Mouse (Mus musculus) right cerebral cortex, postnatal 14 days (tissue): ENCODE data around the gene Ddx10.

Source experiments
- DNase-seq: peaks from one replicate; pipeline ENCODE4 v3.0.0; 2022

Gene Ddx10

GRCm38 (mm10) chr9:53247953-53248397 is at the start of gene Ddx10:
Ddx10 (minus strand) TSS chr9:53248053.
- DNase-seq: peak; percentile 96

GRCm38 (mm10) chr9:53292833-53293232 is 45.0 kb upstream of the Ddx10 start:
- no peak for DNase-seq

DNA sequence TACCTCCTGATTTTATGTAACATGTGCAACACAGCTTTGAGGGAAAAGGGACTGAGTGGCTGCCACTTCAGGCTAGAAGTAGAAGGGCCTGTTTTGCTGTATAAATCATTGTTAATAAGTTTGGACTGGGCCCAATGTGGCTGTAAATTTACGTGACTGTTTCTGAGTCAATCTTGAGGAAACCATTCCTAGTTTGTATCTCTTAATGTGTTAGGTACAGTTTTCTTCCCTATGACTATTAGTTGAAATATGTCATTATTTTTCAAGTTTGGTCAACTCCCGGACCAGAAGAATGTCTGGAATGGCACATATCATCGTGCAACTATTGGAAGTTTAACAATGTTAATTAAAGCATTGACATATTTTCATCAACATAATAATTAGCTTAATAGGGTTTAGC is 42.2 kb upstream of the Ddx10 start:
- no peak for DNase-seq

DNA sequence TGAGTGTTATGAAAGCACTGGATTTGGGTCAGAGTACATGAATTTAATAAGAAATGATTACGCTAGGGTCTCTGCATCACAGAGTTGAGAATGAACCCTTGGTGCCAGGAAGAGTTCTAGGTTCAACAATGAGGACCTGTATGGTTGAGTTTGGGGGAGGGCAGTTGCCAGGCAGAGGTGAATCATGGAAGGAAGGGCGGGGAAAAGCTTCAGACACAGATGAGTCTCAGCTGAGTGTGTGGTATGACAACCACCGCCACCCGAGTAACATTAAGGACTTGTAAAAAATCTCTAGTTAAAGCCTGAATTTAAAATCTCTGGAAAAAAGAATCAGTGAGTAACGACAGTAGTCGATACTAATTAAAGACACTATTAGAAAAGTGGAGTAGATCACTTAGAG is 38.9 kb upstream of the Ddx10 start:
- DNase-seq: no peak

DNA sequence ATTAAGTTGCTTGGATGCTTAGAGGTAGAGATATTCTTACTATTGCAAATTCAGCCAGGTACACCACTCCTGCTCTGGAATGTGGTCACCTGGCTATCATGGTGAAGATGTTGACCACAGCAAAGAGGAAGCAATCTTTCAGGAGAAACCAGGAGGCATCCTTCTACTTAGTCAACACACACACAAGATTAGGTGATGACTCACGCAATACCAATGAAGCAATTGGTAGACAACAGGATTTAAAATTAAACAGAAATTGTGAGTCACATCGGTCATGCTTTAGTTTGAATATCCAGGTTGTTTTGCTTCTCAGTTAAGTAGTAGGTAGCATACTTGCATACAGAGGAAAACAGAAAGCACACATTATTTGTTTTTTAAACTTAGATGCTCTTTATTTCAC is 31.1 kb upstream of the Ddx10 start:
- no peak for DNase-seq

DNA sequence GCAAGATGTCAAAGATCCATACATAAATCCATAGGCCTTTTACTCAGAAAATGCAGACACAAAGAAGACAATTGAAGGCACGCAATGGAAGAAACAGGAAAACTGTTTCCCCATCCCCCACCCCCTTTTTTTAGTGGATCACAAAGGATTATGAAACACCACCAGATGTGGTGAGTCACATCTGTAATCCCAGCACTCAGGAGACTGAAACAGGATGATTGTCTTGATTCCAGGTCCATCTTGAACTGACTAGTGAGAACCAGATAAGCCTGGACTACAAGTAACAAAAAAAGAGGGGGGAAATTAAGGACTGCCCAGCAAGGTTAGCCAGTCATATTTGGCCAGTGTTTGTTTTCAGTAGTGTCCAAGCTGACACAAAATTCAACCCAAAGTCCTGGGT is 28.5 kb upstream of the Ddx10 start:
- DNase-seq: no peak

GRCm38 (mm10) chr9:53272714-53273113 is 24.9 kb upstream of the Ddx10 start:
- no peak for DNase-seq

GRCm38 (mm10) chr9:53272207-53272606 is 24.4 kb upstream of the Ddx10 start:
- no peak for DNase-seq

- DNase-seq: no peak
Measured at GRCm38 (mm10) chr9:53271281-53272022, 23.6 kb upstream of the Ddx10 start.

DNA sequence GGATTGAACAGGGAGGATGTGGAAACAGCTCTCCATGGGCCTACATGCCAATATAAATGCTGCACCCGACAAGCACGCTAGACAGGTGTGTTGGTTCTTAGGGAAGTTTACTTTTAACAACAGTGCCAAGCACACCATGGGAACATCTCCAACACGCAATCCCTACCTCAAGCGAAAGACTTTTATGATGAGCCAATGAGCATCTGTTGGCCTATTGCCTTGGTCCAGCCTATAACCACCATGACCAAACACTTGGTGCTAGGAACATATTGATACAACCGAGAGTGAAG is 21.6 kb upstream of the Ddx10 start:
- DNase-seq: no peak

GRCm38 (mm10) chr9:53268731-53269465 is 21.0 kb upstream of the Ddx10 start:
- DNase-seq: peak; percentile 28

- DNase-seq: no peak
Measured at GRCm38 (mm10) chr9:53268036-53268435, 20.2 kb upstream of the Ddx10 start.

- DNase-seq: no peak
Measured at GRCm38 (mm10) chr9:53265589-53265988, 17.7 kb upstream of the Ddx10 start.

DNA sequence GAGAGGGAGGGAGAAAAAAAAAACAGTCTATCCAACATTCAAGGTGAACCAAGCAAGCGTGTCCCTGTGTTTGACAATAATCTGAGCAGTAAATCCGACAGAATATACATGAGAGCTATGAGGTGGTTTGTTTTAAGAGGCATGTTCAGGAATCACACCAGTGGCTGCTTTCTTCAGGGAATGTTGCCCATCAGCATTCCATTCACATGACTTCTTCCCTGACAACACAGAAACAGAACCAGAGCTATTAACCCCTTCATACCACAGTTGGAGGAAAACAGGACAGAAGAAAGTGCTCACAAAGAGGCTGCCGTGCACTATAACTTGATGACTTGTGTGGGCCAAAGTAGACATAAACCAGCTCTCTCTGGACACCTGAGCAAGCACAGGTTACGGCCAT is 16.5 kb upstream of the Ddx10 start:
- no peak for DNase-seq

DNA sequence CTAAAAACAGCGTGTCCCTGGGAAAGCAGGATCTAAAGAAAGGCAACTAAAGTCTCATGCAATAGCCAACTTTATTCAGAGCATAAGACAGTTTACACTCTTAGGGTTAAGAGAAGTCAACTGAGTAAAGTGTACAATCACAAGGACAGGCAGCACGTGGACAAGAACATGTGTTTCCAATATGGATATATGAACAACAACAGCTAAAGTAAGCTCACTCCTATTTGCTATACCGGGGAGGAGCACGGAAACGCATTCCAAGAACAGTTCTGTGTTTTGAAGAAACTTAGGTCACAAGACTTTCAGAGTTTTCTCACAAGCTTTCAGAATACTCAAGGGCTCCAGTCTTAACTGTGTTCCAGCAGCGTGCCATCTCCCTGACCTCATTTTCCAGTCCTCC is 10.3 kb upstream of the Ddx10 start:
- no peak for DNase-seq

DNA sequence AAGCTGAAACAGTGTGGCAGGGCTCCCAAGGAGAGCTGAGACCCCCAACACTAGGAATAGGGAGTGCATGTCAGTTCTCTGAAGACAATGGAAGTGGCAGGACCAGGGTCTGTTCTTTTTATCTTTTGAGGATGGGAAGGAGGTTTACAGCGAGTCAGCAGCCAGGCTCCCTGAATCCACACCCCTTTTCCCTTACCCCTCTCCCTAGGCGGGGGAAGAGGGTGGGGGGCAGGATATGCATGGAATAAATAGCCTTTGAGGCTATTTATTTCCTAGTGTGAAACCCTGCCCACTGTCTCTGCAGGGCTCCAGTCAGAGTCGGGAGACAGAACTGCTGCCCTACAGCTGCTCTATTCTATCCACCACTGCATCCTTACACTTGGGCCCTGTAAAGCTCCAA is 9.9 kb upstream of the Ddx10 start:
- DNase-seq: peak; percentile 9

DNA sequence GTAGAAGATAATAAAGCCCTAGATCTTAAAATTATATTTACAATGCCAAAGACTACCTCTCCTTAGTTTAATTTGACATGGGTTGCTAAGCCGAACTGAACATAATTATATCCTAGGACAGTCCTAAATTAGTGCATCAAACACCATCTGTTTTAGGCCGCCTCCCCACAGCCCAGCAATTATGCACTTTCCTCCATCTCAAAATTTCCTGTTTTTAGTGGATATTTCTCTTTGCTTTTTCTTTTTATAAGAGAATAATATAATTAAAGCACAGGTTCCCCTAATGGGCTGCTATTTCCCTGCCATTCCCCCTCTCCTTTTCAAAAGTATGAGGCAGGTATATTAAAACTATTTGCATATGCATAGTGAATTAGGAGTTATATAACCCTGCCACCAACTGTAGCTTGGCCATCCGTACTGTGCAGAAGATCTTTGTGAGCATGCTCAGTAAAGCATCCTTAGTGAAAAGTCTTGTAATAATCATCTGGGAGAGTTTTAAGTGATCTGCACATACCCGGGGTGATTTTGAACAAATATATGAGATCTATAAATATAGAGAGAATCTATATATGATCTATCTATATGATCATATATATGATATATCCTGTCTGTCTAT is 8.9 kb upstream of the Ddx10 start:
- no peak for DNase-seq

- DNase-seq: peak; percentile 83
Measured at GRCm38 (mm10) chr9:53254368-53254767, 6.5 kb upstream of the Ddx10 start.

DNA sequence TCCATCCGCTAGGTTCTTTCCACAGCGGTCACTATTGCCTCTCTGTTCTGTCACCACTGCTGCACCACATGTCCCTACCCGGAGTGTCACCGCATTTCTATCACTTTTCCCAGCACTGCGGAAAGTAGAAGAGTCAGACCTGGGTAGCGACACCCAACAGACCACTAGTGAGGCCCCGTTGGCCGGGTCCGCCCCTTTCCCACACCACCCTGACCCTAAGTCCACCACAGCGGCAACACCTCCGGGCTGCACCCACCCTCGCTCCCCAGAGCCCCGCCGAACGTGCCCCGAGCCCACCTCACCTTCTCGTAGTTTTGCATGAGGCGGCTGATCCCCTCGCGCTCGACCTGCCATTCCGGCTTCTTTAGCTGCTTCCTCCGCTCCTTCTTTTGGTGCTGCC is 337 bp downstream of the Ddx10 start:
- DNase-seq: no peak

- DNase-seq: no peak
Measured at GRCm38 (mm10) chr9:53218181-53218580, 29.7 kb downstream of the Ddx10 start.

- DNase-seq: no peak
Measured at GRCm38 (mm10) chr9:53208283-53208682, 39.6 kb downstream of the Ddx10 start.

DNA sequence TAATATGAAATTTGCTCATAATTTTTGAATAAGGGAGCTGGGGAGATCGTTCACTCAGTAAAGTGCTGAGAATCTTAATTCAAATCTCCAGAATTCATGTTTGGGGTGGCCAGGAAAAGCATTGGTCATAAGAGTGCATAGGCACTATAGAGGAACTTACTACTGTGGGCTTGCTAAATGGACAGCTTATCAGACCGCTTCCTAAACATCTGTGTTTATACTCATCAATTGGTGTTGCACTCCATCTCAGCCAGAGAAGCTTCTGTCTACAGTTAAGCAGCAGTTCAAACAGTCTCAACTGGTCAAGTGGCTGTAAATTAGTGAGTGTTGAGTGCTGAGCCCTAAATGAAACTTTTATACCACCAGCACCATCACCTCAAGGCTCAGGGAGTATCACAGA is 73.3 kb downstream of the Ddx10 start:
- DNase-seq: no peak

- DNase-seq: no peak
Measured at GRCm38 (mm10) chr9:53173258-53173657, 74.6 kb downstream of the Ddx10 start.

DNA sequence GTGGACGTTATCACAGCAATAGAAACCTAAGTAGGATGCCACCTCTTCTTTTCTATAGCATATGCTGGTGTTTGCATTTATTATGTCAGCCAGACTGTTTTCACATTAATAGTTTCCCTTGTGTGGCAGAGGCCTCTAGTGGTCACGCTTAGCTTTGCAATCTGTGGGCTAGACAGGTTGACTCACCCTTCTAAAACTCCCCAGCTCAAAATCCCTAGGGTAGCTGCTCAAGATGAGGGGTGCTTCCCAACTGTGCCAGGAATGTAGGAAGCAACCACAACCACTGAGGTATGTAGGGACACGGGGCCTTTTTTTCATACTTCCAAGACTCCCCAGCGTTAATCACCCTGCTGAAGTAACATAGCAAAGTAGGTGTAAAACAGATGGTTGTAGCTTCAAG is 103.6 kb downstream of the Ddx10 start:
- DNase-seq: peak; percentile 39
